Mouse (Mus musculus): Measurements from ENCODE around the gene Stard7. TPM values are rescaled to one million over a fixed set of nuclear protein-coding genes. Genes with fewer than 3 reads are reported as not detected.

Stard7 gene
- polyA plus RNA-seq (2016; fragmentation: Nextera tagmentation; extraction: Ambion mirVana) = 135 and 136 TPM in 2 replicates

DNA sequence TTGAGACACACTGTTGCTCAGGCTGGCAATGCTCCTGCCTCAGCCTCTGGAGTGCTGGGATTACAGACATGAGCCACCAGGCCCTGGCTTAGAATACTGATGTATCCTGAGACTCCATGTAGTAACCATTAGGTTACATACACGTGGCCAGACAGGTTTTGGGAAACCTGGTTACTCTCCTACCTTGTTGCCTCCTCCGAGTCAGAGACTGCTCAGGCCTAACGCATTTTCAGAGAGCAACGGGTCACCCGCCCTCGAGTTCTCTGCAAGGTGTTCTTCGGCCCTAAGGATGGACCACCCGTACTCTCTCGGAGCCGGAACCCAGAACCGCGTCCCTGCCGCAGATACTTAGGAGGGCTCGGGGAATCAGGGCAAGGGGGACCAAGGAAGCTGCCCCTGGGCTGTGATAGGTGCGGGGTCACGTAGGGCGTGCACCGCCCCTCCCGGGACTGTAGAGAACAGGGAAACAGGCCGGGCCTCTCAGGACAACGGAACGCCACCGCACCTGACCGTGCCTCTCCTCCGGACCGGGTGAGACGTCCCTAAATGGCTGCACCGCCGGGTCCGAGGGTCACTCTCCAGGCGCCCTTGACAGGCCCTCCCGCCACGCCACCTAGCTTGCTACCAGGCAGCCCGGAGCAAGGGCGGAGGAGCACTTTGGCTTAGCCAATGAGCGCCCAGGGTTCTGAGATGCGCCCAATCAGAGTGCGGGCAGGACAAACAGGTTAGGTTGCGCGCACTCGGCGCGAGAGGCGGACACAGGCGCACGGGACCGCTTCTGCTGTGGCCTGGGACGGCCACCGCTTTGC lies at the start of gene Stard7:
Gene Stard7 (plus strand): TSS at position 728 of the 809 bp plus-strand sequence.
- no peaks in the 10 kb centered on the region for H3K36me3 ChIP-seq
- peak within 1 kb of the TSS; percentile 79 for H3K4me3 ChIP-seq
- H3K4me2 ChIP-seq = peak within 1 kb of the TSS; percentile 88
- peak within 1 kb of the TSS; percentile 92 for H3K9ac ChIP-seq
- H3K27ac ChIP-seq (ENCODE audit: poor library complexity, severe bottlenecking) = peak within 1 kb of the TSS; percentile 97
- peak; percentile 99 for ATAC-seq (ENCODE audit: insufficient number of reproducible peaks, low FRiP score)
- under 1% methylated on average over 49 of the region's 49 CpGs for WGBS
- H3K9me3 ChIP-seq (replicated peaks) = no peaks in the 10 kb centered on the region
- H3K4me1 ChIP-seq (replicated peaks) = peaks cover 14% of the 10 kb centered on the region
- no peaks in the 10 kb centered on the region for H3K27me3 ChIP-seq (replicated peaks)

DNA sequence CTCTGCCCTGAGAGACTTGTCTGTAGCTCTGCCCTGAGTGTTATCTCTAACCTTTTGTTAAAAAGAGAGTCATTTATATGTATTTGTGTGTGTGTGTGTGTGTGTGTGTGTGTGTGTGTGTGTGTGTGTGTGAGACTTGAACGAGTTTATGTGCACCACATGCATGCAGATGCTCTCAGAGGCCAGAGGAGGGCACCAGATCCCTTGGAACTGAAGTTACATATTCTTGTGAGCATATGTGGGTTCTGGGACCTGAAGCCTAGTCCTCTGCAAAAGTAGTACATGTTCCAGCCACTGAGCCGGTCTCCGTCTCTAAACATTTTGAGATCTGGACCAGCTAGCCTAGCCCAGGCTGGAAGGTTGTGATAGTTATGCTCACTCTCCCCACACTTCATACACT lies 44.8 kb upstream of the Stard7 start:
- H3K4me2 ChIP-seq = no peak overlapping the region
- no peak overlapping the region for H3K9ac ChIP-seq
- peaks cover 93% of the 10 kb centered on the region for H3K36me3 ChIP-seq
- H3K27me3 ChIP-seq (replicated peaks) = no peaks in the 10 kb centered on the region
- H3K4me3 ChIP-seq = no peak overlapping the region
- no peak overlapping the region for H3K27ac ChIP-seq (ENCODE audit: poor library complexity, severe bottlenecking)
- no peaks in the 10 kb centered on the region for H3K4me1 ChIP-seq (replicated peaks)
- WGBS = 97% methylated on average over 3 of the region's 3 CpGs
- H3K9me3 ChIP-seq (replicated peaks) = 0 out of 2 replicates have a peak, but pooled peaks cover 6% of the 10 kb centered on the region
- no peak for ATAC-seq (ENCODE audit: insufficient number of reproducible peaks, low FRiP score)

DNA sequence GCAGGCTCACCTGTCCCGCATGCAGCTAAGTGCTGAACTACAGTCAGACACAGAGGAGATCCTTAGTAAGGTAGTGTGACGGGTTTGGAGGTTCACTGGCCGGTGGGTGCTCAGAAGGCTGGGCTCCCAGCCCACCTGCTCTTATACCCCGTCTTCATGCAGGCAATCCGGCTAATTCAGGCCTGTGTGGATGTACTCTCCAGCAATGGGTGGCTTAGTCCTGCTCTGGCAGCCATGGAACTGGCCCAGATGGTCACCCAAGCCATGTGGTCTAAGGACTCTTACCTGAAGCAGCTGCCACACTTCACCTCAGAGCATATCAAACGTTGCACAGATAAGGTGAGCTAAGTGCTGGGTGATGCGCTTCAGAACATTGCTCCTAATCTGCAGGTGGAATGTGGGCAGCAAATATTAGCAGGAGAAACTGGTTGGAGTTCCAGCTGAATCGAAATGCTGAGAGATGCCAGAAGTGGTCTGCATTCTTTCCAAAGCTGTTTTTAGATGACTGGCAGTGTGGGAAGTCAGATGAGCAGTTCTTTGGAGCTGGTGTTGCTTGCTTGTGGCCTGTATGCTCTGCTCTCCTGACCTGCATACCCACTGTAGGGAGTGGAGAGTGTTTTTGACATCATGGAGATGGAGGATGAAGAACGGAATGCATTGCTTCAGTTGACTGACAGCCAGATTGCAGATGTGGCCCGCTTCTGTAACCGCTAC lies 32.0 kb upstream of the Stard7 start:
- WGBS = 75% methylated on average over 11 of the region's 11 CpGs
- 0 out of 2 replicates have a peak overlapping the region, but pooled peaks have one; percentile 37 for H3K27ac ChIP-seq (ENCODE audit: poor library complexity, severe bottlenecking)
- peaks cover 88% of the 10 kb centered on the region for H3K36me3 ChIP-seq
- no peaks in the 10 kb centered on the region for H3K27me3 ChIP-seq (replicated peaks)
- no peak; the same call in 1 of the 2 replicates for ATAC-seq (ENCODE audit: insufficient number of reproducible peaks, low FRiP score)
- no peak overlapping the region for H3K4me2 ChIP-seq
- no peaks in the 10 kb centered on the region for H3K9me3 ChIP-seq (replicated peaks)
- peaks cover 4% of the 10 kb centered on the region; the same call in 1 of the 2 replicates for H3K4me1 ChIP-seq (replicated peaks)
- no peak overlapping the region for H3K9ac ChIP-seq
- no peak overlapping the region for H3K4me3 ChIP-seq

DNA sequence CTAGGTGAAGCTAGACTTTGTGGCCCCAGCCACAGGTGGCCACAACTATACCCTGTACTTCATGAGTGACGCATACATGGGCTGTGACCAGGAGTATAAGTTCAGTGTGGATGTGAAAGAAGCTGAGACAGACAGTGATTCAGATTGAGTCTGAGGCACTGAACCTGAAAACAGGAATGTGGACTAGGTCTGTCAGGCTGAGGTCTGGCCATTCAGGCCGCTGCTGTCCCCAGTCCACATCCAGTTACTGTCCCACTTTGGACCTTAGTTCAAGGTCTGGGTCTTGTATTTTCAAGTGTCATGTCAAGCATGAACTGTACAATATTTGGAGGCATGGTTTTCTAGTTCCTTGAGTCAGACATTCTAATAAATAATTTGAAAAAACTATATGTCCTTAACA lies 30.0 kb upstream of the Stard7 start:
- ATAC-seq (ENCODE audit: insufficient number of reproducible peaks, low FRiP score) = no peak
- Histone ChIP-seq H3K9me3 (replicated peaks) (no peaks in the 10 kb centered on the region), H3K27ac (ENCODE audit: poor library complexity, severe bottlenecking) (no peak overlapping the region), H3K4me1 (replicated peaks) (peaks cover 4% of the 10 kb centered on the region; the same call in 1 of the 2 replicates), H3K27me3 (replicated peaks) (no peaks in the 10 kb centered on the region), H3K4me3 (no peak overlapping the region), H3K9ac (no peak overlapping the region), H3K4me2 (no peak overlapping the region), H3K36me3 (peaks cover 86% of the 10 kb centered on the region)
- 93% methylated on average over 2 of the region's 2 CpGs for WGBS

DNA sequence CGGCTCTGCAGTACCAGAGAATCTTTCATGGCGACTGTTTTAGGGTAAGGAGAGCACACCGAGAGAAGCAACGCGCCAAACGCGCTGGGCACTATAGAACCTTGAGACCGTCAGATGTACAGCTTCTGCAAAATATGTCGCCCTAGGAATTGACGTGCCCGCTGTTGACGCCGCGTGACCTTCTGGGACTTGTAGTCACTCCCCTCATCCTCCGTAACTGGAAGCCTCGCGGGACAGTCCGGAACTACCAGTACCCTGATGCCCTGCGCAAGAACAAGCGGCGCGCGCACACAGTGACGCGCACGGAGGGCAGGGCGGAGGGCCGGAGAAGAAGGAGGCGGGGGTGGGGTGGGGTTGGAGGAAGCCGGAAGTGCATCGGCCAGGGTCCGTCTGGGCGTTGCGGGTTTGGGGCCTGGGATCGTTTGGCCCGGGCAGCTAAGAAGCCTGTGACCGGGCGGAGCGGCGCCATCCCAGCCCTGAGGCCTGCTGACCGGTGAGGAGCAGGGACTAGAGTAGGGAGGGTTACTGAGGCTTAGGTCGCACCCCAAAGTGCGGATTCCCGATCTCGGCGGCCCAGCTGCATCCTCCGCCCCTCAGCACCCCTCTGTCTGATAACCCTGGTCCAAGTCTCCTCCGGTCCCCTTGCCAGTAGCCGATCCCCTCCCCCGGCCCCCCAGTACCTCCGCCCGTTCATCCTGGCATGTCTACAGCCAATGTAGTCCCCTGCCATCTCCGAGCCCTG lies 22.3 kb upstream of the Stard7 start, which contains the start of the genes Ciao1 and Tmem127:
Gene Ciao1 (minus strand): TSS at position 225 of the 742 bp plus-strand sequence.
Gene Tmem127 (plus strand): TSS at position 317 of the 742 bp plus-strand sequence.
- Histone ChIP-seq H3K27ac (ENCODE audit: poor library complexity, severe bottlenecking) (peak within 1 kb of the TSS; percentile 69), H3K4me2 (peak within 1 kb of the TSS; percentile 99), H3K4me1 (replicated peaks) (peaks cover 46% of the 10 kb centered on the region), H3K9ac (peak within 1 kb of the TSS; percentile 91), H3K9me3 (replicated peaks) (no peaks in the 10 kb centered on the region), H3K36me3 (peaks cover 38% of the 10 kb centered on the region), H3K27me3 (replicated peaks) (no peaks in the 10 kb centered on the region), H3K4me3 (peak within 1 kb of the TSS; percentile 75)
- peak; percentile 98 for ATAC-seq (ENCODE audit: insufficient number of reproducible peaks, low FRiP score)
- under 1% methylated on average over 52 of the region's 53 CpGs for WGBS

DNA sequence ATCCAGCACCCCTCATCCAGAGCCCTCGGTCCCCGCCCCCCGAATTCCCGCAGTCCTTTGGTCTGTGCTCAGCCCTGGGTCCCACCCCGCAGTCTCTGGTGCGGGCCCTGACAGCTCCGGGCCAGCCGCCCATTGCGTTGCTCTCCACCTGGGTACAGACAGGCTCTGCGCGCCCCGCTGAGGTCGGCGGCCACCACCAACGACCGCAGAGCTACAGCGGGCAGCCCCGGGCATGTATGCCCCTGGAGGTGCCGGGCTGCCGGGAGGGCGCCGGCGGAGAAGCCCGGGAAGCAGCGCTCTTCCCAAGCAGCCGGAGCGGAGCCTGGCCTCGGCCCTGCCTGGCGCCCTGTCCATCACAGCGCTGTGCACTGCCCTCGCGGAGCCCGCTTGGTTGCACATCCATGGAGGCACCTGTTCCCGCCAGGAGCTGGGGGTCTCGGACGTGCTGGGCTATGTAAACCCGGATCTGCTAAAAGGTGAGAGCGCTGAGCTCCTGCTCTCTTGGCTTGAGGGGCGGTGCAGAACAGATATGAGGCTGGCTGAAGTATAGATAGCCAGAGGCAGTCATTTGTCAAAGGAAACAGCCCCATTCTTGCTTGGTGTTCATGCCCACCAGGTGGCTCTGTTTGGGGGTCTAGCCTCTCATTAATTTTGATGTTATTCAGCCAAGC lies 21.5 kb upstream of the Stard7 start:
- peak overlapping the region; percentile 69 for H3K27ac ChIP-seq (ENCODE audit: poor library complexity, severe bottlenecking)
- peak overlapping the region; percentile 99 for H3K4me2 ChIP-seq
- no peaks in the 10 kb centered on the region for H3K9me3 ChIP-seq (replicated peaks)
- H3K9ac ChIP-seq = peak overlapping the region; percentile 91
- 1% methylated on average over 39 of the region's 39 CpGs for WGBS
- peaks cover 33% of the 10 kb centered on the region for H3K36me3 ChIP-seq
- ATAC-seq (ENCODE audit: insufficient number of reproducible peaks, low FRiP score) = peak; percentile 58
- peak overlapping the region; percentile 75 for H3K4me3 ChIP-seq
- peaks cover 47% of the 10 kb centered on the region for H3K4me1 ChIP-seq (replicated peaks)
- no peaks in the 10 kb centered on the region for H3K27me3 ChIP-seq (replicated peaks)

DNA sequence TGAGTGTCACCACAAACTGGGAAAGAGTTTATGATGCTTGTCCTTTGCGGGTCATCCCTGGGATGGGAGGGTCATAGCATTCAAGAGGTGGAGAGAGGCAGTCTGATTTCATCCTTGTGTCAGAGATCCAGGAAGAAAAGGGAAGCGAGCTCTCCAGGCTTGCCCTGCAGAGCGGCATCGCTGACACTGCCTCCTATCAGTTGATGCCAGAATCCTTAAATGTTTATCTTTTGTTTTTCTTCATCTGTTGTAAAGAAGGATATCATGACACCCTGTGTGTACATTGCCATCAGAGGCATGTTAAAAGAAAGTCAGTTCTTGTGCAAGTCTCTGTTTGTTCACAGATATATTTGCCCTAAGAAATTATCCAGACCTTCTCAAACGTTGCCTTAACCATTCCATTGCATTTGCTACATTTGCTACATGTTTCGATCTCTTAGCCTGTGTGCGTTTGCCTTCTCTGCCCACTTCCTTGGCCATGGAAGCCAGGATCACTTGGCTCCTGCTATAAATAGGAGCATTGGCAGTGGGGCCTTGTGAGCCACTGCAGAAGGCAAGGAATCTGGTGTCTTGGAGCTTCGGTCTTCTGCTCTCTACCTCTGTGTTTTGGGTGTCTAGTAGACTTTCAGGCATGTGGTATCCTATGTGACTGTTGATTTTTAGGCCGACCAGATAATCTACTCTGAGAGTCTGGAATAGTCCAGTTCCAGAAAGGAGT lies 19.6 kb upstream of the Stard7 start:
- Histone ChIP-seq H3K4me2 (no peak overlapping the region), H3K4me1 (replicated peaks) (peaks cover 54% of the 10 kb centered on the region), H3K4me3 (no peak overlapping the region), H3K27ac (ENCODE audit: poor library complexity, severe bottlenecking) (no peak overlapping the region), H3K36me3 (peaks cover 14% of the 10 kb centered on the region), H3K9me3 (replicated peaks) (no peaks in the 10 kb centered on the region), H3K9ac (no peak overlapping the region), H3K27me3 (replicated peaks) (no peaks in the 10 kb centered on the region)
- no peak for ATAC-seq (ENCODE audit: insufficient number of reproducible peaks, low FRiP score)
- 76% methylated on average over 9 of the region's 9 CpGs for WGBS

DNA sequence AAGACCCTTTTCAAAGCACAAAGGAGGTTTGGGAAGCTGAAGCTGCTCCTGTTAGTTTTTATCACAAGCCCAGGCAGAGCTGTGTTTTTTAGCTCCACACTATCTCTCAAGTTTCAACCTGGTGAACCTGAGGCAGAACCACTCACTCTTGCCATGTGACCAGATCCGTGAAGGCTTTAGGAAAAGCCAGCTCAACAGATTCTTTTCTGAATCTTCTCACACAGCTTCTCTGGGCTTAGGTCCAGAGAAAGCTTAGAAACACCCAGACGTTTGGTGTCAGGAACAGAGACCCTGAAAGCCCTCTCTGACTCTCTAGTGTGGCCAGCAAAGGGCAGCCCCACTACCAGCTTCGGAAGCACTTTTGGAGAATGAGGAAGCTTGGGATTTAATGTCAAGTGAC lies 18.6 kb upstream of the Stard7 start:
- ATAC-seq (ENCODE audit: insufficient number of reproducible peaks, low FRiP score) = no peak
- Histone ChIP-seq H3K27ac (ENCODE audit: poor library complexity, severe bottlenecking) (peak overlapping the region; percentile 62; the same call in 1 of the 2 replicates), H3K36me3 (peaks cover 11% of the 10 kb centered on the region), H3K27me3 (replicated peaks) (no peaks in the 10 kb centered on the region), H3K4me3 (no peak overlapping the region), H3K4me1 (replicated peaks) (peaks cover 58% of the 10 kb centered on the region), H3K4me2 (no peak overlapping the region), H3K9ac (no peak overlapping the region), H3K9me3 (replicated peaks) (no peaks in the 10 kb centered on the region)
- WGBS = 55% methylated on average over 3 of the region's 3 CpGs

DNA sequence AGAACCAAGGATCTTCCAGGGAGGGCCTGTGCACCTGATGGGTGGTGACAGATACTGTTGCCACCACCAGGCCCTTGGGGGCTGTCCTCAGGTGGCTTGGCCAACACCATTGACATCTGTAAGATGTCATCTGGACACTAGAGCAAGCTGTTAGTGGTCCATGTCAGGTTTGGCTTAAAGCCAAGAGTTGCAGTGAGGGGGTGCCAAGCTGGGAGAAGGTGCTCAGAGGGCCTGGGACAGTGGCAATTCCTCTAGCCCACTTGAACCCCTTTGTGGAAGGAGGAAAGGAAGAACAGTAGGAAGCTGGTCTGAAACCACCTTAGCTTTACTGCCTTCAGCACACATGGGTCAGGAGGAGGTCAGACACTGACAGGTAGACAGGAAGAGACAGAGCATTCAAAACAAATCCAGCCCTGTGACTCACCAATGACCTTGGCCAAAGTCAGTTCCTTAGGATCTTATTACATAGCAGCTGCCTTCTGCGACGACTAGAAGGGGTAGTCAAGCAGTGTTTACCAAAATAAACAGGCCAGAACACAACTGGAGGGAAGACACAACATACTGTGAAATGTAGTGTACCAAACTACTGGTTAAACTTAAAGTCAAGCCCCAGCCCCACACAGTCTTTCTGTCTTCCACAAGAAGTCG lies 18.0 kb upstream of the Stard7 start:
- peaks cover 53% of the 10 kb centered on the region for H3K4me1 ChIP-seq (replicated peaks)
- no peak for ATAC-seq (ENCODE audit: insufficient number of reproducible peaks, low FRiP score)
- no peak overlapping the region for H3K9ac ChIP-seq
- H3K27me3 ChIP-seq (replicated peaks) = no peaks in the 10 kb centered on the region
- WGBS = 49% methylated on average over 3 of the region's 3 CpGs
- peak overlapping the region; percentile 62 for H3K27ac ChIP-seq (ENCODE audit: poor library complexity, severe bottlenecking)
- H3K36me3 ChIP-seq = peaks cover 16% of the 10 kb centered on the region
- no peak overlapping the region for H3K4me3 ChIP-seq
- no peaks in the 10 kb centered on the region for H3K9me3 ChIP-seq (replicated peaks)
- no peak overlapping the region for H3K4me2 ChIP-seq

All from heart, embryonic 12.5 days (tissue).